Mouse (Mus musculus): ENCODE results near the gene Trim8. TPM values are rescaled to one million over a fixed set of nuclear protein-coding genes. Genes with fewer than 3 reads are reported as not detected.

Gene Trim8
- total and polyA plus RNA-seq, 2 experiments from 2014 or later = 14.3 to 35.9 TPM

DNA sequence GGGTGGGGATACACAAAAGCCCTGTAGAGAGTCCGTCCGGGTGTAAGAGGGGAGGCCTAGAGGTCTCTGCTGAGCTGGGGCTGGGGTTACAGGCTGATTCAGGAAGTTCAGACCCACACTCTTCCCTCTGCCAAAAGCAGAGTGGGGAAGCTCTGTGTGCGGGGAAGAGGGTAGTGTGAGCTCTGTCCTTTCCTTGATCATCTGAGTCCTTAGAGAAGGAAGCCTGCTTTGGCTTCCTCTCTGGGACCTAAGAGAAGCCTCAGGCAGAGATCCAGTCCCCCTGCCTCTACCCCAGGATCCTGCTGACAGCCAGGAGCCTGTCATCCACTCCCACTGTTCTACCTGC lies 4.8 kb downstream of the Trim8 start:
- ATAC-seq (ENCODE audit: insufficient read depth, low read depth) (no peak), DNase-seq (ENCODE audit: low spot score) (no peak)
- Histone ChIP-seq H3K4me1 (ENCODE audit: control insufficient read depth, insufficient read depth) (peaks cover 65% of the 10 kb centered on the region), H3K4me3 (ENCODE audit: low read depth, low read length) (peak overlapping the region; percentile 9; the same call in 1 of the 2 replicates), H3K9ac (replicated peaks; ENCODE audit: low read depth, low read length) (peak overlapping the region; percentile 32; the same call in 1 of the 2 replicates), H3K4me2 (ENCODE audit: low read depth, low read length) (peak overlapping the region; percentile 85), H3K27me3 (ENCODE audit: control insufficient read depth, insufficient read depth, low read length) (no peaks in the 10 kb centered on the region), H3K27ac (ENCODE audit: low read depth) (0 out of 2 replicates have a peak overlapping the region, but pooled peaks have one; percentile 23), H3K36me3 (replicated peaks; ENCODE audit: control insufficient read depth, insufficient read depth, low read length) (peaks cover 42% of the 10 kb centered on the region), H3K9me3 (replicated peaks; ENCODE audit: control insufficient read depth, low read length) (no peaks in the 10 kb centered on the region)
- TF ChIP-seq CTCF (IDR thresholded peaks at IDR 0.05; ENCODE audit: low read depth) = no peak
- no peak for TF ChIP-seq EP300 (IDR thresholded peaks at IDR 0.05; ENCODE audit: low read depth)
- 36% methylated on average over 3 of the region's 3 CpGs for WGBS

DNA sequence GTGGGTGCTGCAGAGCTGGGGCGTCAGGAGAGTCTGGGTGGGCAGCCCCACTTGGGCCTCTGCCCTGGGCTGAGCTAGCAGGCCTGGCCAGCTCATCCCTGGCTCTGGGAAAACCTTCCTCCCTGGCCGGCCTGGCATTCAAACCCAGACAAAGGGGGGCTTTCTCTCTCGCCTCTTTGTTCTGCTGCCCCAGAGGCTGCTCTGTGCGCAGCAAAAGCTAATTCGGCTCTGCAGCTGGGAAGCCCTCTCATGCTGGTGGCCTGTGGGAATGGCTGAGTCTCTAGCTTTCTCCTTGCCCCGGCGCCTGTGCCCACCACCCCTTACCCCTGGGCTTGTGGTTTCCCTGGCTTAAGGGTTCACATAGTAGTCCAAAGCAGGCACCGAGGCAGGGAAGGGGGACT lies 5.7 kb downstream of the Trim8 start:
- WGBS = 73% methylated on average over 8 of the region's 8 CpGs
- Histone ChIP-seq H3K27me3 (ENCODE audit: control insufficient read depth, insufficient read depth, low read length) (no peaks in the 10 kb centered on the region), H3K4me2 (ENCODE audit: low read depth, low read length) (no peak overlapping the region), H3K9ac (replicated peaks; ENCODE audit: low read depth, low read length) (peak overlapping the region; percentile 24; the same call in 1 of the 2 replicates), H3K9me3 (replicated peaks; ENCODE audit: control insufficient read depth, low read length) (no peaks in the 10 kb centered on the region), H3K4me1 (ENCODE audit: control insufficient read depth, insufficient read depth) (peaks cover 66% of the 10 kb centered on the region), H3K4me3 (ENCODE audit: low read depth, low read length) (no peak overlapping the region), H3K36me3 (replicated peaks; ENCODE audit: control insufficient read depth, insufficient read depth, low read length) (peaks cover 51% of the 10 kb centered on the region), H3K27ac (ENCODE audit: low read depth) (peak overlapping the region; percentile 37; the same call in 1 of the 2 replicates)
- DNase-seq (ENCODE audit: low spot score) (no peak), ATAC-seq (ENCODE audit: insufficient read depth, low read depth) (no peak)
- no peak for TF ChIP-seq EP300 (IDR thresholded peaks at IDR 0.05; ENCODE audit: low read depth)
- TF ChIP-seq CTCF (IDR thresholded peaks at IDR 0.05; ENCODE audit: low read depth) = no peak

DNA sequence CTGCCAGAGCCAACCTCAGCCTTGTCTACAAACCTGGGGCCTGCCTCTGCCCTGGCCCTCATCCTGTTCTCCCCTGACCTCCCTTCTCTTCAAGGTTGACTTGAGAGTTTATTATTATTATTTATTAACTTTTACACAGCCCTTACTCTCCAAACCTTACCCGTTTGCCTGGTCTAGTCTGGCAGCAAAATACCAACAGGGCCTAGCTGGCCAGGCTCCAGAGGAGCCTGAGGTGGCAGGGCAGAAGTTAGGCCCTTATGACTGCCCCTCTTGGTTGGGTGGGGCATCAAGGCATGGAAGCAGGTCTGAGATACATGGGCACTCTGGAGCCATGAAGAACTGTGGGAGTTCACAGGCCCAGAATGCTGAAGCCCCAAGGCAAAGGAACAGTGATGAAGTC lies 6.3 kb downstream of the Trim8 start:
- Histone ChIP-seq H3K36me3 (replicated peaks; ENCODE audit: control insufficient read depth, insufficient read depth, low read length) (peaks cover 57% of the 10 kb centered on the region), H3K27ac (ENCODE audit: low read depth) (0 out of 2 replicates have a peak overlapping the region, but pooled peaks have one; percentile 2), H3K4me2 (ENCODE audit: low read depth, low read length) (no peak overlapping the region), H3K9ac (replicated peaks; ENCODE audit: low read depth, low read length) (no peak overlapping the region), H3K9me3 (replicated peaks; ENCODE audit: control insufficient read depth, low read length) (no peaks in the 10 kb centered on the region), H3K4me1 (ENCODE audit: control insufficient read depth, insufficient read depth) (peaks cover 66% of the 10 kb centered on the region), H3K4me3 (ENCODE audit: low read depth, low read length) (no peak overlapping the region), H3K27me3 (ENCODE audit: control insufficient read depth, insufficient read depth, low read length) (no peaks in the 10 kb centered on the region)
- TF ChIP-seq CTCF (IDR thresholded peaks at IDR 0.05; ENCODE audit: low read depth) (no peak), EP300 (IDR thresholded peaks at IDR 0.05; ENCODE audit: low read depth) (no peak)
- ATAC-seq (ENCODE audit: insufficient read depth, low read depth) = no peak
- WGBS = 31% methylated on average over 1 of the region's 1 CpGs
- no peak for DNase-seq (ENCODE audit: low spot score)

DNA sequence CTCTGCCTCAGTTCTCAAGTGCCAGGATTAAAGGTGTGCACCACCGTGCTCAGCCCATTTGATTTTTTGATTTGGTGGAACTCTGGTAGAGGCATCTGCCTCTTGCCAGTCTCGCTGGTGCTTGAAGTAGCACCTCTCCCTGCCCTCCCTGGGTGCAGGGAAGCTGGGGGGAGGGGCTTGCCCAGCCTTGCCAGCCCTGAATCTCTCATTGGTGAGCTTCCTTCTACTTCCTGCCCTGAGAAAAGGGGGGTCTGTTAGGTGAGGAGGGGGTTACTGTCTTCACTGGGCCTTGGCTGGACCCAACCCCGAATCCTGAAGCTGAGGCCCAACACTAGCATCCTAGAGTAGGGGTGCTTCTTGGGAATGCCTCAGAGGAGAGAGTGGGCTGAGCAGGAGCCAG lies 7.2 kb downstream of the Trim8 start:
- Histone ChIP-seq H3K9ac (replicated peaks; ENCODE audit: low read depth, low read length) (no peak overlapping the region), H3K4me2 (ENCODE audit: low read depth, low read length) (no peak overlapping the region), H3K27ac (ENCODE audit: low read depth) (peak overlapping the region; percentile 17), H3K4me3 (ENCODE audit: low read depth, low read length) (no peak overlapping the region), H3K36me3 (replicated peaks; ENCODE audit: control insufficient read depth, insufficient read depth, low read length) (peaks cover 66% of the 10 kb centered on the region), H3K9me3 (replicated peaks; ENCODE audit: control insufficient read depth, low read length) (no peaks in the 10 kb centered on the region), H3K27me3 (ENCODE audit: control insufficient read depth, insufficient read depth, low read length) (no peaks in the 10 kb centered on the region), H3K4me1 (ENCODE audit: control insufficient read depth, insufficient read depth) (peaks cover 66% of the 10 kb centered on the region)
- ATAC-seq (ENCODE audit: insufficient read depth, low read depth) = no peak
- DNase-seq (ENCODE audit: low spot score) = no peak
- 68% methylated on average over 3 of the region's 3 CpGs for WGBS
- TF ChIP-seq EP300 (IDR thresholded peaks at IDR 0.05; ENCODE audit: low read depth) (no peak), CTCF (IDR thresholded peaks at IDR 0.05; ENCODE audit: low read depth) (no peak)

DNA sequence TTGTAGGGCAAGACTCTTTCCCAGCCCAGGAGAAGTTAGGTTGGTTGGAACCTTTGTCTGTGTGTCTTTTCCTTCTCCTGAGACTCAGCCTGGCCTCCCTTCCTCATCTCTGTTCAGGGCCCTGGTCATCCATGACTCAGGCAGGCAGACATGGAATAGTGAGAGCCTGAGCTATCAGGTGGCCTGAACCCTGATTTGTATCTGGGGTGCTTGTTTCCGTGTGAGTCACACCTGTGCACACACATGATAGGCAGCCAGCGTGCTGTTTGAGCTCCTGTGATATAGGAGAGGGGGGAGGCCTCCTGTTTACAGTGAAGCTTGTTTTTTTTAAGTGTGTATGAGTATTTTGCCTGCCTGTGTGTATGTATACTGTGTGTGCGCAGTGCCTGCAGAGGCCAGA lies 7.7 kb downstream of the Trim8 start:
- Histone ChIP-seq H3K4me2 (ENCODE audit: low read depth, low read length) (no peak overlapping the region), H3K27me3 (ENCODE audit: control insufficient read depth, insufficient read depth, low read length) (no peaks in the 10 kb centered on the region), H3K9ac (replicated peaks; ENCODE audit: low read depth, low read length) (no peak overlapping the region), H3K4me1 (ENCODE audit: control insufficient read depth, insufficient read depth) (peaks cover 66% of the 10 kb centered on the region), H3K4me3 (ENCODE audit: low read depth, low read length) (no peak overlapping the region), H3K9me3 (replicated peaks; ENCODE audit: control insufficient read depth, low read length) (no peaks in the 10 kb centered on the region), H3K27ac (ENCODE audit: low read depth) (peak overlapping the region; percentile 17), H3K36me3 (replicated peaks; ENCODE audit: control insufficient read depth, insufficient read depth, low read length) (peaks cover 71% of the 10 kb centered on the region)
- WGBS = 61% methylated on average over 3 of the region's 3 CpGs
- TF ChIP-seq EP300 (IDR thresholded peaks at IDR 0.05; ENCODE audit: low read depth) = no peak
- no peak for TF ChIP-seq CTCF (IDR thresholded peaks at IDR 0.05; ENCODE audit: low read depth)
- ATAC-seq (ENCODE audit: insufficient read depth, low read depth) (no peak), DNase-seq (ENCODE audit: low spot score) (no peak)

DNA sequence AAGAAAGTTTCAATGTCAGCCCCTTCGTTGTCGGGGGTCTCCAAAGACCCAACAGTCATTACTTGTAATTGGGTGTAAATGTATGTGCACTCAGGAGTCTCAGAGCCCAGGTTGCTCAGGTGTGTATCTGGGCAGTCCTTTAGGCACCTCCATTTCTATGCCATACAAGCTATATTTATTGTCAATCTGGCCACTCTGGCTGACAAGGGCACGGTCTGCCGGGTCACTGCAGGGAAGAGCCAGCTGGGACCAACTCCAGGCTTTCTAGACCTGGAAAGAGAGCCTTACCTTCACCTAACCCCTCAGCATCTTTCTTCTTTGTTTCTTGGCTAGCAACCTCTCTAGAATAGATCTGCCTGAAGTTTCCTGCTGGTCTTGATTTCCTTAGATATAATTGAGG lies 8.2 kb downstream of the Trim8 start:
- Histone ChIP-seq H3K9me3 (replicated peaks; ENCODE audit: control insufficient read depth, low read length) (no peaks in the 10 kb centered on the region), H3K4me1 (ENCODE audit: control insufficient read depth, insufficient read depth) (peaks cover 65% of the 10 kb centered on the region), H3K27me3 (ENCODE audit: control insufficient read depth, insufficient read depth, low read length) (no peaks in the 10 kb centered on the region), H3K4me2 (ENCODE audit: low read depth, low read length) (no peak overlapping the region), H3K4me3 (ENCODE audit: low read depth, low read length) (no peak overlapping the region), H3K36me3 (replicated peaks; ENCODE audit: control insufficient read depth, insufficient read depth, low read length) (peaks cover 76% of the 10 kb centered on the region), H3K27ac (ENCODE audit: low read depth) (peak overlapping the region; percentile 59; the same call in 1 of the 2 replicates), H3K9ac (replicated peaks; ENCODE audit: low read depth, low read length) (no peak overlapping the region)
- 64% methylated on average over 4 of the region's 4 CpGs for WGBS
- ATAC-seq (ENCODE audit: insufficient read depth, low read depth) (no peak), DNase-seq (ENCODE audit: low spot score) (no peak)
- TF ChIP-seq EP300 (IDR thresholded peaks at IDR 0.05; ENCODE audit: low read depth) (no peak), CTCF (IDR thresholded peaks at IDR 0.05; ENCODE audit: low read depth) (no peak)
